Mouse (Mus musculus) T-cell, adult 2 months (primary cell): ENCODE data around the gene Gm20521.
A peak's percentile ranks its signal among the peaks of the same experiment; 100 is the strongest.

ENCODE experiments used
- DNase-seq: peaks from one replicate; pipeline ENCODE4 v3.0.0; 2022; ENCODE audit warnings: low spot score

Gm20521 gene

GRCm38 (mm10) chr14:54893651-54894181 is 10.5 kb downstream of the Gm20521 start:
- peak; percentile 99 for DNase-seq

- DNase-seq, result no peak
These were observed 11.3 kb downstream of the Gm20521 start for GRCm38 (mm10) chr14:54894296-54895151.

DNA sequence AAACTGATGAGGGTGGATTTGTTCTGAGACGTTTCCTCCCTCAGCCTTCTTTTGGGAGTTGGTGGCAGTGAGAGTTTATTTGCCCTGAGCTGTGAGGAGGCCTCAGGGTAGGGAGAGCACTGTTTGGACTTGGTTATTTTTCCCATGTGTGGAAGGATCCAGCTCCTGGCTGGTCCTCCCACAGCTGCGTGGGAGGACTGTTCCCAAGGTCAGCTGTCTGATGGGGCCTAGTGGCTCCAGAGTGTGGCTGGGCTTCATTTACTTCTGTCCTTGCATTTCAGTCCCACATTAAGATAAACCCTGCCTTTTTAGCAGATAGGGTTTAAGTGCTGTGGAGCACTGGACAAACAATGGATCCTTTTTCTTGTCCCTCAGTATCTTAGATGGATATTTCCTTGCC is 14.2 kb downstream of the Gm20521 start:
- no peak for DNase-seq

- DNase-seq, result peak; percentile 51
These were observed 17.1 kb downstream of the Gm20521 start for GRCm38 (mm10) chr14:54900383-54900782.

- DNase-seq, result no peak
These were observed 20.4 kb downstream of the Gm20521 start for GRCm38 (mm10) chr14:54903641-54904040.

DNA sequence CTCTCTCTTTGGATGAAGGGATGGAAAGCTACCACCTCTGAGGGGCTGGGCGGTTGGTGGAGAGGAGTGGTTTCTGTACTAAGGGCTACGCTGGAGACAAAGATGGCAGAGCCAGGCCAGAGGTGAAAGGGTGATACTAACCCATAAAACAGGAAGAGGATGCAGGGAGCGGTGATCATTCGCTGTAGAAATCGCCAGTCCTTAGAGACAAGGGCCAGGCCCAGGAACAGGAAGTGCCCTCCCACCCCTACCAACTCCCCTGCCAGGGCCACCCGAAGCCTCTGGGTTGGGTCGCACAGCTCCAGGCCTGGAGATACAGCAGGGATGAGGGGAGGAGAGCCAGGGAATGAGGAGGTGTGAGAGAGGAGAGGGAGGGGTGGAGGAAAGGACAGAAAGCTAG is 25.4 kb downstream of the Gm20521 start:
- DNase-seq, result no peak

DNA sequence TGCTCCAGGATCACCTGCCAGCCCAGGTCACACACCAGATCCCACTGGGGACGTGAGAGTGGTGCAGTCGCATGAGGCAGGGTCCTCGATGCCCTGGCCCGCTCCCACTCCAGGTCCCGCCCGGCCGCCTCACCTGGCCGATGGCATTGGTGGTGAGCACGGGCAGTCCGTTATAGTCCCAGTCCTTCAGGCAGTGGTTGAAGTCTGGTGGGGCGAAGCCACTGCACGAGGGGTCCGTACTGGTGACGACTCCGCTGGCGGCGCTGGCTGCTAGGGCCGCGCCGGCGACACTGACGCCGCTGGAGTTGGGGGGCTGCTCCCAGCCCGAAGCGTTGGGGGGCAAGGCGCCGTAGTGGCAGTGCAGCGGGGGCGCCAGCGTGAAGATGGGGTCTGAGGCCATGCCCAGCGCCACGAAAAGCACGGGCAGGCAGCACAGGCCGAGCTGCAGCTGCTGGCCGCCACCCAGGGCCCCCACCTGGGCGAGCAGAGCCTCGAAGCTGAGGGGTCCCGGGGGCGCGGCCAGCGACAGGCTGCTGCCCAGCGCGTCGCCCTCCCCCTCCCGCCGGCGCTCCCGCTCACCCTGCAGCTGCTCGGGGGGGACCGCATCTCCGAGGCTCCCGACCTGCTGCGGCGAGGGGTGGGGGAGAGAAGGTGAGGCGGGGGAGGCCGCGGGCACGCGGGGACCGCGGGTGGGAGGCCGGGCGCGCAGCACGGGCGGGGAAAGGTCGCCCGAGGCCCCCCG is 29.0 kb downstream of the Gm20521 start:
- no peak for DNase-seq

GRCm38 (mm10) chr14:54912886-54913285 is 29.6 kb downstream of the Gm20521 start, which contains the start of gene Slc22a17:
TSS of gene Slc22a17 (minus strand) at chr14:54913132.
- peak; percentile 40 for DNase-seq

- no peak for DNase-seq
These were observed 30.1 kb downstream of the Gm20521 start for GRCm38 (mm10) chr14:54913343-54913742.

DNA sequence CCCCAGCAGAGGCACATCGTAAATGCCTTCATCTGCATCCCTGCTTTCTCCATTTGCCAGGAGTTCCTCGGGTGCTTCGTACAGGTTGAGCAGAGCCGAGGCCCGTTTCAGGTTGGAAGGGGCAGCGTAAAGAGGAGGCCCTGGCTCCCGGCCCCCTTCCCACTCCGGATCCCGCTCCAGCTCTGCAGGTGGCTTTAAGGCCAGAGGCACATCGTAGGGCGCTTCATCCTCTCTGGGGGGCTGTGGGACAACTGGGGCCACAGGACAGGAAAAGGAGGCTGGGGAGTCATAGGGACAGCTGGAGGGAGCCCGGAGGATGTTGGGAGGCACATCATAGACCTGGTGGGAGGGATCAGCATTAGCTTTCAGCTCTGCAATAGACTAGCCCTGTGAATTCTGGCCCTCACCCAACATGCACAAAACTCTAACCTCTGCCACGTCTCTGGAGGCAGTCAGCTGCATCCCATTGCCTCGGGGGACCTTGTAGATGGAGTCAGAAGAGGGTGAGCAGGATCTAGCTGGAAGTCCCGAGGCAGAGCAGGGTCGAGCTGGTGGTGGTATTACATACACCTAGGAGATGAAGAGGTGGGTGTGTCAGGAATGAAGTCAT is 36.9 kb downstream of the Gm20521 start:
- no peak for DNase-seq

- no peak for DNase-seq
These were observed 41.6 kb downstream of the Gm20521 start for GRCm38 (mm10) chr14:54924641-54925348.

DNA sequence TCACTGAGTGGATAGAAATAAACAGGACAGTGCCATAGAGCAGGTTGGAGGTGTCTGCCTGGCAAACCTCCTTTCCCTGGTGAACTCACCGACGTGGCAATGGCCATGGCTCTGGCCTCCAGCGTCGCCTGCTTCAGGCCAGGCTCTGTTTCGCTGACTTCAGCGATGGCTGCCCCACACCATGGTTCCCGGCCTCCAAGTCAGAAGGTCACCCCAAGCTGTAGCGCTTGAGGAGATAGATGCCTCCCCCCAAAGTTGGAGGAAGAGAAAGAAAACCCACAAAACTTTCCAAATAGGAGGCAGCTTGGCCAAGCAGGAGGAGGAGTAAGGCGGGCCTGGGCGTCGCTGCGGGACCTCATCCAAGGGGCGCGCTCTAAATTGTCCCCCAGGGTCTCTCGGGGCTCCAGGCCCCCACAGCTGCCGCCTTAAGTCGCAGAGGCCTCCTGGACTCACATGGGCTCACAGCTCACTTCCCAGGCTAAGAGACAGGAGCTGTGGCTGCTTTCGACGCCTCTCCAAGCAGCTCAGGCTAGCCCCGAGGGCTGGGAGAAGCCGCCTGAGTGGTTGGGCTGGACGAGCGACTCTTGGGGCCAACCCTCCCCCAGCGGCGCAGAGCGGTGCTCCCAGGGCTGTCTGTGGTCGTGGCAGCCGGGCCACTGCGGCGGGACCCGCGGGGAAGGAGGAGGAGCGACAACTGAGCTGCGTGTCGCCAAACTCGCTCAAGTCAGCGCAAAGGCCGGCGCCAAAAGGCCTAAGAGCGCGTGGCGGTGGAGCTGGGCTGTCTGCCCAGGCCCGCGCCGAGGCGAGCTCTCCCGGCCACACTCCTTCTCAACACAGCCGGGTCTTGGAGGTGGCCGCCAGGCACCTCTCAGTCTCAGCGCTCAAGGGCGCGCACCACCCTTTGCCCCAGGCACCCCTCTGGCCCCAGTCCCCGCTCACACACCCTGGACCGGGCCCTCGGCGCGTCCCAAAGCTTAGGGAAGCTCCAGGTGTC is 42.4 kb downstream of the Gm20521 start, which contains the start of gene Efs:
TSS of gene Efs (minus strand) at position 778 of the 994 bp plus-strand sequence.
- DNase-seq, result no peak

DNA sequence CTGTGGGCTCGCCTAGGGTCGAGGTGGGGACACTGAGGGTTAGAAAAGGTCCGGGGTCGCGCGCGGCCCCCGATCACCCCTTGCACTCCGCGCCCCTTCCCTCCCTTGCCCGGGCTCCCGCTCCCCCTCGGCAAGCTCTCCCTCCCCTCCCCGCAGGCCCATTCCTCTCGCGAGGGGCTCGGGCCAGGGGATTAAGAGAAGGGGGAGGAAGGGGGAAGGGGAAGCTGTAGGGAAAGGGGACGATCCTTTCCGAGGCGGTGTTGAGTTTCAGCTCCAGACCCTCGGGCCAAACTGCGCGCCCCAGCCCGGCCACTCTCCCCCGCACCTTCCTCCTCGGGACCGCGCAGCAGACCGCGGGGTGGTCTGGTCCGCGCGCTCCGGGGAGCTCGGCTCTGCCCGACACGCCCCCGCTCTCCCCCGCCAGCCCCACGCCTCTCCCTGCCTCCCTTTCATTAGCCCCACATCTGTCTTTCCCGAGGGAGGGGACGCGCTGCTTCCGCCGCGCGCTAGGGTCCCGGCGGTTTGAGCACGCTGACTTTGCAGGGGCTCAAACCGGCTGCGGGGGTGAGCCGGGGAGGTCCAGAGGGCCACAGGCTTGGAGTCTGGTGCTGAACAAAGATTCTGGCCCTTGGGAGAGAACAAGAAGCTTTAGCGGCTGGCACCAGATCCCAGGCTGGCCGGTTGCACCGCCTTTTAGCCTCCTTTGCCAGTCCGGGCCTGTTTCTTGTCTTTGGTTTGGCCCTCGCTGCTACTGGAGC is 43.3 kb downstream of the Gm20521 start:
- no peak for DNase-seq

GRCm38 (mm10) chr14:54927296-54927695 is 44.1 kb downstream of the Gm20521 start:
- no peak for DNase-seq

- DNase-seq, result no peak
These were observed 46.6 kb downstream of the Gm20521 start for GRCm38 (mm10) chr14:54929801-54930200.

- no peak for DNase-seq
These were observed 47.2 kb downstream of the Gm20521 start for GRCm38 (mm10) chr14:54930431-54930830.

DNA sequence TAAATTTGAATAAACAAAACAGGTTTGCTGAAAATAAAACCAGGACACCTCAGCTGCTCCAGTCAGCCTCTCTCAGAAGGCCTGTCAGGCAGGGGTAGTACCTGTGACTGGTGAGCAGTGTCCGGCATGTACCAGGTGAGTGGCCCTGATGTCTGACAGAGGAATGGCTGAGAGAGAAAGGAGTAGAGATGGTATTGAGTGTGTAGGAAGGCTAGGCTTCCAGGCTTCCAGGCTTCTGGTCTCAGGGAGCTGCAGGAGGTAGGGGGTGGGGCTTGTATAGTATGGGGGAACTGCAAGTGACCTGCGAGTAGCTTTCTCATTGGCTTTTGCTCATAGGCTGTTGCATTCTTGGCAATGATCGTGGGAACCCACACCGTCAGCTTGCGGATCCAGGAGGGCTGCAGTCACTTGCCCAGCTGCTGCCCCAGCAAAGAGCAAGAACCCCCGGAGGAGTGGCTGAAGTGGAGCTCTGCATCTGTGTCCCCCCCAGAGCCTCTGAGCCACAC is 49.5 kb downstream of the Gm20521 start, which contains the start of gene Il25:
TSS of gene Il25 (plus strand) at position 51 of the 506 bp plus-strand sequence.
- DNase-seq, result no peak

- no peak for DNase-seq
These were observed 52.9 kb downstream of the Gm20521 start, which contains the start of gene Cmtm5 for GRCm38 (mm10) chr14:54935904-54936830. TSS of gene Cmtm5 (plus strand) at chr14:54936261.
